Mouse (Mus musculus) midbrain, embryonic 13.5 days (tissue): ENCODE results near the gene Slit3. TPM values are rescaled to one million over a fixed set of nuclear protein-coding genes. Genes with fewer than 3 reads are reported as not detected.
A peak's percentile ranks its signal among the peaks of the same experiment; 100 is the strongest.

Source experiments
- ATAC-seq: fragments of 200-750 bp; cut with Nextera tagmentation; 2 replicates; pipeline ENCODE4 v1.8.0; 2017; ENCODE audit warnings: mild to moderate bottlenecking, moderate TSS enrichment, moderate library complexity
- H3K27ac ChIP-seq: fragments of 300-500 bp; sonication (generic); 2 replicates; pipeline ENCODE4 v1.5.1; 2015; ENCODE audit warnings: inconsistent platforms, mild to moderate bottlenecking, moderate library complexity
- H3K27me3 ChIP-seq: fragments of 300-500 bp; sonication (generic); 2 replicates; pipeline ENCODE4 v1.6.1; 2015; ENCODE audit warnings: mild to moderate bottlenecking, inconsistent platforms
- H3K36me3 ChIP-seq: fragments of 300-500 bp; sonication (generic); 2 replicates; pipeline ENCODE4 v1.6.1; 2015; ENCODE audit warnings: mild to moderate bottlenecking, inconsistent platforms
- H3K4me1 ChIP-seq: fragments of 300-500 bp; sonication (generic); replicated peaks from 2 replicates; pipeline ENCODE4 v1.6.1; 2015; ENCODE audit warnings: inconsistent platforms
- H3K4me2 ChIP-seq: fragments of 300-500 bp; sonication (generic); replicated peaks from 2 replicates; pipeline ENCODE4 v1.6.1; 2015; ENCODE audit warnings: moderate library complexity, mild to moderate bottlenecking, inconsistent platforms
- H3K4me3 ChIP-seq: fragments of 300-500 bp; sonication (generic); replicated peaks from 2 replicates; pipeline ENCODE4 v1.5.1; 2015; ENCODE audit warnings: mild to moderate bottlenecking, inconsistent platforms
- H3K9ac ChIP-seq: fragments of 300-500 bp; sonication (generic); replicated peaks from 2 replicates; pipeline ENCODE4 v1.6.1; 2015; ENCODE audit warnings: mild to moderate bottlenecking, inconsistent platforms
- H3K9me3 ChIP-seq: fragments of 300-500 bp; sonication (generic); 2 replicates; pipeline ENCODE4 v1.6.1; 2016; ENCODE audit warnings: mild to moderate bottlenecking, inconsistent platforms
- WGBS: fragments of 180-500 bp; shearing (Covaris S2); methylation state at CpG from one replicate; pipeline ENCODE4 v1.1.7; 2015; 5-methylcytosine and 5-hydroxymethylcytosine counted together
- polyA plus RNA-seq: library from polyadenylated mRNA; unstranded; fragments of >200 nt; fragmentation: Nextera tagmentation; extraction: Ambion mirVana; gene quantifications from 2 replicates; pipeline ENCODE4 v1.2.1, GENCODE M21; 2015

Slit3 gene
- polyA plus RNA-seq, 1 experiment from 2014 or later = 6.6 TPM

- Histone ChIP-seq H3K4me3 (no peak overlapping the region), H3K4me1 (peaks cover 6% of the 10 kb centered on the region), H3K27ac (no peak overlapping the region), H3K9ac (no peak overlapping the region), H3K27me3 (peaks cover 44% of the 10 kb centered on the region), H3K9me3 (no peaks in the 10 kb centered on the region), H3K4me2 (no peak overlapping the region), H3K36me3 (no peaks in the 10 kb centered on the region)
- WGBS = 81% methylated on average over 5 of the region's 5 CpGs
- no peak for ATAC-seq
Measured at GRCm38 (mm10) chr11:35297319-35297718, 176.3 kb downstream of the Slit3 start.

DNA sequence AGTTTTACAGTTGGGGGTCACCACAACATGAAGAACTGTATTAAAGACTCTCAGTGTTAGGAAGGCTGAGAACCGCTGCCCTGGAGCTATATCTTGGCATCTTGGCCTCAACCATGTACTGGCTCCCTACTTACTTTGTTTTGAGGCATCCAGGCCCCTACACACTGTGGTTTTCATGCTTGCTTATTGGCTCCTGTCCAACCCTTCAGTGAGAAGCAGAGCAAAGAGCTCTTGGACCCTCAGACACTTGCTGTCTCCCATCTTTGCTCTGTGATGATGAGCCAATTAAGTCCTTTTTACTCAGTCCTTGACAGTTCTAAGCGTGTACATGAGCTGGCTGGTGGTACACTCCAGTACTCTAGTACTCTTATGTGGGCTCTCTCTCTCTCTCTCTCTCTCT lies 177.5 kb downstream of the Slit3 start:
- Histone ChIP-seq H3K9me3 (no peaks in the 10 kb centered on the region), H3K4me2 (no peak overlapping the region), H3K36me3 (no peaks in the 10 kb centered on the region), H3K27me3 (peaks cover 42% of the 10 kb centered on the region), H3K27ac (no peak overlapping the region), H3K9ac (no peak overlapping the region), H3K4me1 (peaks cover 6% of the 10 kb centered on the region), H3K4me3 (no peak overlapping the region)
- WGBS = 84% methylated on average over 2 of the region's 2 CpGs
- ATAC-seq = no peak

DNA sequence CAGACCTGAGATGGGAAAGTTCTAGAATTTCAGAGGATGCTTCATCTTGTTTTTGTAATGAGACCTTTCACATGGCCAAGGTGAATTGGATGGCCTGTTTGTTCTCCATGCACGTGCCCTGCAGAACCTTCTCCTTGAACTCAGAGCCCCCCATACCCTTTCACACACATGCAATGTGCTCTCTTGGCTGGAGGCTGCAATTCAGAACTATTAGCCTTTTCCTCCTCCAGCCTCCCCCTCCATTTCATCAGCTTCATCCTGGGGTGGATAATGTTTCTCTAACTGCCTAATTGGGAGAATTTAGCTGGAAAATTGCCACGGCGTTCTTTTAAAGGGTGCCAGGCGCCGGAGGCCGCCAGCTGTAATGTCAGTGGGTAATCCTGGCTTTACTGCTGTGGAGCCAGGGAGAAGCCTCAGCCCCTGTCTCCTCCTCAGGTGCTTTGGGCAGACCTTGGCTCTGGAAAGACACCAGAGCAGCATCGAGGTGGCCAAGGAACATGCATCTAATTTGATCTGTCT lies 178.9 kb downstream of the Slit3 start:
- no peak overlapping the region for H3K9ac ChIP-seq
- H3K4me2 ChIP-seq = no peak overlapping the region
- 81% methylated on average over 7 of the region's 7 CpGs for WGBS
- H3K27me3 ChIP-seq = peaks cover 48% of the 10 kb centered on the region; the same call in 1 of the 2 replicates
- no peak overlapping the region for H3K4me3 ChIP-seq
- no peaks in the 10 kb centered on the region for H3K9me3 ChIP-seq
- H3K27ac ChIP-seq = no peak overlapping the region
- no peak for ATAC-seq
- H3K36me3 ChIP-seq = no peaks in the 10 kb centered on the region
- peaks cover 3% of the 10 kb centered on the region for H3K4me1 ChIP-seq

DNA sequence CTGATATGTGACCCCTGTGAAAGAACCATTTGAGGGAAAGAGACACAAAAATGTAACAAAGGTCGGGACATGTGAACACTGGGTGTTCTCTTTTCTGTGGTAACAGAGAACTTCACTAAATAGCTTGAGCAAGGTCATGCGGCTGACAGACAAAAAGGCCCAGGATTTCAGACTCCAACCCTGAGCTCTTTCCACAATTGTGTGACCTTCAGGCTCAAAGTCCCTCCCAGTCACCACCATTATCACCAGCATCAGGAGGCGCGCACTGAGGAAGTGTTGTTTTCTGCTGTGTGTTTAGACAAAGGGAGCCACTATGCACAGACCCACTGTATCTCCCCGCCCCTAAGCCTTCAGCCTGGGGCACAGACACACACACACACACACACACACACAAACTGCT lies 181.2 kb downstream of the Slit3 start:
- no peak for ATAC-seq

GRCm38 (mm10) chr11:35304216-35304975 lies 183.4 kb downstream of the Slit3 start:
- WGBS = 76% methylated on average over 8 of the region's 8 CpGs
- Histone ChIP-seq H3K4me3 (no peak overlapping the region), H3K27me3 (peaks cover 60% of the 10 kb centered on the region), H3K27ac (no peak overlapping the region), H3K36me3 (no peaks in the 10 kb centered on the region), H3K4me2 (no peak overlapping the region), H3K9me3 (no peaks in the 10 kb centered on the region), H3K4me1 (no peaks in the 10 kb centered on the region), H3K9ac (no peak overlapping the region)
- ATAC-seq = no peak

More for the DNA sequence above, 181.2 kb downstream of the Slit3 start:
- Histone ChIP-seq H3K9me3 (no peaks in the 10 kb centered on the region), H3K27ac (no peak overlapping the region), H3K9ac (no peak overlapping the region), H3K36me3 (no peaks in the 10 kb centered on the region), H3K4me1 (no peaks in the 10 kb centered on the region), H3K4me2 (no peak overlapping the region), H3K4me3 (no peak overlapping the region), H3K27me3 (peaks cover 51% of the 10 kb centered on the region)
- 86% methylated on average over 5 of the region's 5 CpGs for WGBS

DNA sequence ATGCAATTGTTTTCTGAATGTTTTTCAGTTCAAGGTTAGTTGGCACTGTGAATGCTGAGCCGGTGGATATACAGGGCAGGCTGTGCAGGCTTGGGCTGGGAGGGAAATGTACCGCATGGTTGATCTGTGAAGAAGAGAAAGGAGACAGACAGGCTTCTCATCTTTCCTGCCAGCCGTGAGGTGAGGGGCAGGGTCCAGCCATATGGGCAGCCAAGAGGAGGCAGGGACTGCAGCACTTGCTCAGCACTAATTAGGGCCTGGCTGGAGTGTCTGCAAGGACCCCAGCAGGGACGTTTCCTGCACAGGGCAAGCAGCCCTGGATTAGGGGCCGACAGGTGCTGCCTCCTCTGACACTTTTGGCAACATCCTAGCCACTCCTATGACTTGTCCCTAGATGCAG lies 184.1 kb downstream of the Slit3 start:
- peaks cover 60% of the 10 kb centered on the region for H3K27me3 ChIP-seq
- no peaks in the 10 kb centered on the region for H3K36me3 ChIP-seq
- no peak overlapping the region for H3K4me2 ChIP-seq
- no peaks in the 10 kb centered on the region for H3K9me3 ChIP-seq
- no peak overlapping the region for H3K4me3 ChIP-seq
- ATAC-seq = no peak
- H3K4me1 ChIP-seq = no peaks in the 10 kb centered on the region
- no peak overlapping the region for H3K9ac ChIP-seq
- H3K27ac ChIP-seq = no peak overlapping the region
- WGBS = 54% methylated on average over 5 of the region's 5 CpGs

DNA sequence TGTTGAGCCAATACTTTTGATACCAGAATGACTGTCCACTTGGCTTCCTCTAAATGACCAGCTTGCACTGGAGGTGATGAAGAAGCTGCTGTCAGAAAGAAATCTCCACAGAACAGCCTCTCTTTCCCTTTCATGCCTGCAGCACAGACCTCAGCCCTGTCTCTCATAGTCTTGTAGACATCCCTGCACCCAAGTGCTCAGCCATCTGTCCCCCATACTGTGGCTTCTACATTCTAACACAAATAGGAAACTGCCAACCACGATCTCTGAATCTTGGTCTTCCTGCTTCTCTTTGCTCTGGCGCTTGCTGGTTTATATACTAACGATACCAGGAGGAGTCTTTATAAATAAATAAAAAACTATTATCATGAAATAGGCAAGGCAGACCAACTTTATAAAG lies 184.9 kb downstream of the Slit3 start:
- H3K4me1 ChIP-seq = no peaks in the 10 kb centered on the region
- no peak overlapping the region for H3K4me2 ChIP-seq
- WGBS = 95% methylated on average over 3 of the region's 3 CpGs
- no peaks in the 10 kb centered on the region for H3K36me3 ChIP-seq
- H3K9me3 ChIP-seq = no peaks in the 10 kb centered on the region
- ATAC-seq = no peak
- peaks cover 64% of the 10 kb centered on the region for H3K27me3 ChIP-seq
- no peak overlapping the region for H3K9ac ChIP-seq
- no peak overlapping the region for H3K4me3 ChIP-seq
- no peak overlapping the region for H3K27ac ChIP-seq

DNA sequence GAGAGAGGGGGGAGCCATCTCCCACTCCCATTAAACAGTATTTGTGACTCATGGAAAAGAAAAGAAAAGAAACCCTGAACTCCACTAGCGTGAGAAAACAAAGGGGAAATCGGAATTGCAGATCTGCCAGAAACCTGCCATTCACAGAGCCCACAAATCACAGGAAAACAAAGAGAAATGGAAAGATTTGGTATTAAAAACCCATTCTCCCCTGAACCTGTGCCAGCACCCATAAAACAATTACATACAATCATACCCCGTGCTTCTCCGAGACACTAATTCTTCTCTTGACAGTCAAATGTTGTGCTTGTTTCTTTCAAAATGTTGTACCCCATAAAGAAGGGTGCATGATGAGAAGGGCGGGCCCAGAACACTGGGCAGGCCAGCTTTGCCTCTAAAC lies 185.9 kb downstream of the Slit3 start:
- H3K4me3 ChIP-seq = no peak overlapping the region
- H3K9me3 ChIP-seq = no peaks in the 10 kb centered on the region
- H3K27me3 ChIP-seq = peaks cover 68% of the 10 kb centered on the region
- no peak overlapping the region for H3K4me2 ChIP-seq
- no peaks in the 10 kb centered on the region for H3K4me1 ChIP-seq
- WGBS = 72% methylated on average over 5 of the region's 5 CpGs
- H3K27ac ChIP-seq = no peak overlapping the region
- ATAC-seq = no peak
- no peaks in the 10 kb centered on the region for H3K36me3 ChIP-seq
- H3K9ac ChIP-seq = no peak overlapping the region

DNA sequence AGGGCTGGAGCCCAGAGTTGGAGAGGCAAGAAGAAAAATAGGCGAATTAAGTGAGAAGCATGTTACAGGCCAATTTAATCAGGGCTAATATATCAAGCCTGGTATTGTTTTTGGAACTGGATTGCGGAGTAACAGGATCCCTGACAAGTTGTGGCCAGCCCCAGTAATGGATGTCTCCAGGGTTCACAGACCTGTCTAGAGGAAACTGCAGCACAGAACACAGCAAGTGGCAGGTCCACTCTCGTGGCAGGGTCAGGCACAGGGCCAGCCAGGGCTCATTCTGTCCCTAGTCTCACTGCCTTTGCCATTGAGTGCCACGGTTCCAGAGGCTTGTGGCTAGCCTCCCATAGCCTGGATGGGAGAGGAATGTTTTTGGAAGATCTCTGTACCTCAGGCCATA lies 187.0 kb downstream of the Slit3 start:
- H3K9ac ChIP-seq = no peak overlapping the region
- H3K27ac ChIP-seq = no peak overlapping the region
- H3K4me3 ChIP-seq = no peak overlapping the region
- peaks cover 72% of the 10 kb centered on the region for H3K27me3 ChIP-seq
- no peaks in the 10 kb centered on the region for H3K36me3 ChIP-seq
- no peaks in the 10 kb centered on the region for H3K9me3 ChIP-seq
- no peak for ATAC-seq
- H3K4me1 ChIP-seq = no peaks in the 10 kb centered on the region
- no peak overlapping the region for H3K4me2 ChIP-seq
- 86% methylated on average over 4 of the region's 4 CpGs for WGBS

GRCm38 (mm10) chr11:35315449-35316028 lies 194.5 kb downstream of the Slit3 start:
- Histone ChIP-seq H3K4me2 (no peak overlapping the region), H3K9me3 (no peaks in the 10 kb centered on the region), H3K27me3 (peaks cover 74% of the 10 kb centered on the region), H3K27ac (no peak overlapping the region), H3K36me3 (no peaks in the 10 kb centered on the region), H3K4me1 (peaks cover 15% of the 10 kb centered on the region), H3K4me3 (no peak overlapping the region), H3K9ac (no peak overlapping the region)
- WGBS = 79% methylated on average over 5 of the region's 5 CpGs
- ATAC-seq = no peak

GRCm38 (mm10) chr11:35317221-35317620 lies 196.2 kb downstream of the Slit3 start:
- H3K27me3 ChIP-seq = peaks cover 78% of the 10 kb centered on the region

DNA sequence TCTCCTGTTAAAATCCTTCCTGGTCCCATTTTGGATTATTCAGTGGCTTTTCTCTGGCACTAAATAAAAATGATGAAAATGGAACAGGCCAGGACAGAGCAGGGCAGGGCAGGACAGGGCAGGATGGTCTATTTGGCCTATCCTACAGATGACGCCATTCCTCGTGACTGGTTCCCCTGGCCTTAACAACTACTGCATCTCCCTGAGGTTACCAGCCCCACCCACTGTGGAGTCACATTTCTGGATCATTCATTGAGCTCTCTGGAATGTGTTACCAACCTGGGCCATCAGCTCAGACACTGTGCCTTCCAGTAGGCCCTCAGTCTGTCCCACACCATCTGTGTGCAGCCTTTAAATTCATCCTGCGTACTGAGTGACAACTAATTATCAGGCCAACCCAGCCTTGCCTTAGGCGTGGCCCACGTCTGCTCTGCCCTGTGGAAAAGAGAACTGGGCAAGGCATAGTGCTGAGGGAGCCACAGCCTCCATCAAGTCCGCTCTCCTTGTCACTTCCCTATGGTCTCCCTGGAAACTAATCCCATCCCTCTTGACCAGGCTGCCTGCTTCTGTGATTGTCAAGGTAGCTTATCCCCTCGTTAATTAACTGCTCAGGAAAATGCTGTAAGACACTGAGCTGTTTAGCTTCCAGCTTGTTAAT lies 196.9 kb downstream of the Slit3 start:
- peaks cover 78% of the 10 kb centered on the region for H3K27me3 ChIP-seq
- no peak overlapping the region for H3K4me3 ChIP-seq
- no peak overlapping the region for H3K9ac ChIP-seq
- ATAC-seq = peak; percentile 95
- 0 out of 2 replicates have a peak, but pooled peaks cover 2% of the 10 kb centered on the region for H3K9me3 ChIP-seq
- 22% methylated on average over 7 of the region's 7 CpGs for WGBS
- 0 out of 2 replicates have a peak overlapping the region, but pooled peaks have one; percentile 47 for H3K27ac ChIP-seq
- peaks cover 15% of the 10 kb centered on the region for H3K4me1 ChIP-seq
- H3K36me3 ChIP-seq = no peaks in the 10 kb centered on the region
- no peak overlapping the region for H3K4me2 ChIP-seq

More at GRCm38 (mm10) chr11:35317221-35317620, 196.2 kb downstream of the Slit3 start:
- no peaks in the 10 kb centered on the region for H3K36me3 ChIP-seq
- no peak overlapping the region for H3K4me3 ChIP-seq
- no peak overlapping the region for H3K4me2 ChIP-seq
- H3K9me3 ChIP-seq = no peaks in the 10 kb centered on the region
- no peak overlapping the region for H3K9ac ChIP-seq
- H3K4me1 ChIP-seq = peaks cover 15% of the 10 kb centered on the region
- ATAC-seq = no peak
- WGBS = 94% methylated on average over 5 of the region's 5 CpGs
- no peak overlapping the region for H3K27ac ChIP-seq
